Mouse (Mus musculus) brain, embryonic 18.5 days (tissue): ENCODE measurements around the gene St6galnac3.

Experiments
- DNase-seq: peaks from one replicate; pipeline ENCODE4 v3.0.0-alpha.2; 2012; ENCODE audit warnings: low read depth, low spot score

The St6galnac3 gene

DNA sequence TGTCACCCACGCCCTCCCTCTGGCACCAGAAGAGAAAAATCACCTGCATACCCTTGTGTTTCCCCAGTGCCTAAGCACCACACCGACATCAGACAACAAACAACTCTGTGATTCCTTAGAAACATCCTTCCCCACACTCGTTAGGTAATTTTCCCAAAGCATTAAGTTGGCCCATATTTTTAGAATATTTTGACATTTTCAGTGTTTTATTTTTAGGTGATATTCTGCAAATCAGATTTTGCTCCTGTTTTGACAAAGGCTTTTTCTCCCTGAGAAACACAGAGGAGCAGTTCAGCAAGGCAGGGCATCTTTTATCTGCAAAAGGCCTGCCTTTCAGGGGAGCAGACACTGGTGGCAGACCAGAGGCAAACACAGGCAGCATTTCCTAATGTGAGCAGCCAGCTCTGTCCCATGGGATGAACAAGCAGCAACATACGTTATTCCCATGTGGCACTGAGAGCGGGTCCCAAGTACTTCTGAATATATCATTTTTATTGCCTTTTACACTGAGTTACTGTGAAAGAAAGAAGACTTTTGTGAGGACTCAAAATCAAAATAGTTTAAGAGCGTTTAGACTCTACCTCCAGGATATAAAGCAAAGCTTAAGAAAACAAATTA lies 199.7 kb downstream of the St6galnac3 start:
- no peak for DNase-seq

DNA sequence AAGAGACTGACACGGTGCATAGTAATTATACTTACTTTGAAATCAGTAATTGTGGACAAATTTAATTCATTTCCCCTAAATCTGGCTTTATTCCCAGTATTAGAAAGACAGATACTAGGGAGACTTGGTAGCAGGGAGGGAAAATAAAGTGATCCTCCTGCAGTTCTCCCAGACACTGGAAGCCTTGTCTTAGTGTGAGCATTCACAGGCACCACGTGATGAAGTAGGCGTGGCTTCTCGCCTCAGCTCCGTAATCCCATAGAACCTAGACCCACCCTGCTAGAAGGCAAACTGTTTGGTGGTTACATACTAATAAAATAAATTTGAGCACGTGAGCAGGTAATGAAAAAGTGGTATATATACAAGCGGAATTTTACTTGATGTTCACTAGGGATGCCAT lies 208.1 kb downstream of the St6galnac3 start:
- no peak for DNase-seq

DNA sequence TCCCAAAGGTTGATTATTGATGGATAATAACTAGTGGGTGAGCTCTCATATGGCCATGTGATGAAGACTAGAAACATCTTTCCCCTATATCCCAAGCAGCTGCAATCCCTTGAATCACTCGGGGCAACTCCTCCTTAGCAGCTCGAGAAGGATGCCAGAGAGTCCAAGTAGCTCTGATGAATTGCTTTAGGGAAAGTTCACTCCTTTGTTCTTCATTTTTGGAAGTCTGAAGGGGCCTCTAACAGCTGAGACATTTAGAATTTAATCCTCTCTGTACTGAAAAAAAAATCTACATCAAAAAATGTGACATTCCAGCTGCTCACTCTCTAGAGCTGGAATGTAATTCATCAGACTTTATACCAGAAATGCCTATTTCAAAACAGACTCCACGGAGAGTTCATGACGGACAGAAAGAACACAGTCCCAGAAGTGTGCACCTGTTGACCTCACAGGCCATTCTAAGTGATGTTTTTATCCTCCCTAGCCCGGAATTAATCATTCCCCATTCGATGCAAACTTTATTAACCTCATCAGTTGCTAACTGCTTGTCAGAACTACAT lies 211.4 kb downstream of the St6galnac3 start:
- no peak for DNase-seq

DNA sequence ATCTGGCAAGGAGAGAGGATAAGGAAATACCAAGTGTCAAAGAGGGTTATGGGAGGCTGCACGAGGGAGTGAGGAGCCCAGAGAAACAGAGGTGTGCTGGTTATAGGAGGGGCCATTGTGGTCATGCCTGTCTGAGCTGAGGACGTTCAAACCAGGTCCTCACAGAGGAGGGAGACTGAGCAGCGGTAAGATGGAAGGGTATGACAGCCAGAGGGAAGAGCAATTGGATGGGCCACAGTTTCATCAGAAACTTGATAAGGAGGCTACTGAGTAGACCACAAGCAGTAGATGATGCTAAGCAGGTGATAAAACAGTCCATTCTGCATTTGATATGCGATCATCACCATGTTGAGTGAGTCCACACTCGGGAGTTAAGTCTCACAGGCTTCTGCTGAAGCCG lies 212.4 kb downstream of the St6galnac3 start:
- no peak for DNase-seq

DNA sequence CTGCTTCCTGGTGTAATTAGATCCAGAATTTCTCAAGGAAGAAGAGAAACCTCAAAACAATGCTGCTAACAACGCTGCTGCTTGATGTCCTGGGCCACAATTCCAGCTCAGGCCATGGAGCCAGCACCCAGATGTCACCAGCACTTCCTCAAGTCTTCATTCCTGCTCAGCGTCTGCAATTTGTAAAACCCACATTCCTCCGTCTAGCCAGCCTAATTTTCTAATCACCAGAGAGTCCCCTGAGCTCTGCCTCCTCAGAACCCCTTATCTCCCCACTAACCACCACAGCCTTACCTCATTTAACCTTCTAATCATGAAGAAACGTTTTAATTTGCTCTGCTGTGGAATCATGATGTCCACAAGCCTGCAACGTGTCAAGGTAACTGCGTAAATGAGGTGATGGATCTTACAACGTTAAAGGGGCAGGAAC lies 213.8 kb downstream of the St6galnac3 start:
- DNase-seq, result no peak

DNA sequence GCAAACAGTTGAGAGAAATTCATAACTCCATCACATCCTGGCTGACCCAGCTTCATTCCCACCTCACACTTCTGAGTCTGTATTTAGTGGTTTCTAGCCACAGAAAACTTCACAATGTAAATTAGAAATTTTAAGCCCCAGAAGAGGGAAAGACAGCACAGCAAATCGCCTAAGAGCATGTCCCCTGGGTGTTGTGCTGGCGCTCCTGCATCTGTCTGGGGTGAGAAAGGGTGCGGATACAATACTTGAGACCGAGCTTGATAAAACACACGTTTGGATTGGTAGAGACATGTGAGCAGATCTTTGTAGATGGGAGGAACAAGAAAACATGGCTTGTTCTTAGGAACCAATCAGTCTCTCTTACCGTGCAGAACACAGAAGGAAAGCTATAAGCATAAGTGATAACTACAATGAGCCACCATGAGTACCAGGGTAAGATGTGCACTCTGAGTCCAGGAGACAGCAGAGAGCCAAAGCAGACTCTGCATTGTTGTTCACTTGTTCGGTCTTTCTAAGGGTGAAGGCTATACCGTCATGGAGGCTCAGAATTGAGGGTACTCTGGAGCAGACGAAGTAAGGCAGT lies 214.8 kb downstream of the St6galnac3 start:
- no peak for DNase-seq

DNA sequence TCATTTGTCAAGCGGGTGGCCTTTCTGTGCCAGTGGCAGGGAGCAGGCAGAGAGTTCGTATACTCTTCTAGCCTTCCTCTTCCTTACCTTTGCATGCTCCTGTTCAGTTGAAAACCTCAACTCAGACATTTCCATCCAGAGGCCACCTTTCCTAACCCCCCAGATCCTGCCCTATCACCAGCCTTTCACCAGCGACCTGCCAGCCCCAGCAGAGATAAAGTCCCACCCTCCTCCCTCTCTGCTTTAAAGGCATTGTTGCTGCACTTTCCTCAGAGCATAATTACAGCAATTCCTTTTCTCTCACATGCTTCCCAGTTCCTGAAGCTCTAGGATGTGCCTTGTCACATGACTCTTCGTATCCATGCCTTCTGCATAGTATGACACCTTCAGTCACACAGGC lies 215.3 kb downstream of the St6galnac3 start:
- DNase-seq, result no peak

DNA sequence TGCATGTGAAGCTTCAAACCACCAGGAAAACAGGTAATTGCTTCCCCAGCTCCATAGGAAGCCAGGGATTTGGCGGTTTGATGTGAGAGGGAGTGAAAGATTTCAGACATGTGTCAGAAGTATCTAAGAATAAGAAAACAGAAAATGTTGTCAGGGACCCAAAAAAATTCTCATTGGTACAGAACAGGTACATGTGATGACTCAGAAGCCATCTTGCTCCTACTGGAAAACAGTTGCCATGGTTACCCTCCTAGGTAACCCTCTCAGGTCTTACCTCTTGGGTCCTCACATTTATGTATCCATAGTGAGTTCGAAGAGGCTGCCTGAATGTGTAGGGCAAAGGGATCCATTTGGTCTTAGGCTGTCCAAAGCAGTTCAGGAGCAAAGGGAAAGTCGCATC lies 215.9 kb downstream of the St6galnac3 start:
- DNase-seq, result peak; percentile 51

DNA sequence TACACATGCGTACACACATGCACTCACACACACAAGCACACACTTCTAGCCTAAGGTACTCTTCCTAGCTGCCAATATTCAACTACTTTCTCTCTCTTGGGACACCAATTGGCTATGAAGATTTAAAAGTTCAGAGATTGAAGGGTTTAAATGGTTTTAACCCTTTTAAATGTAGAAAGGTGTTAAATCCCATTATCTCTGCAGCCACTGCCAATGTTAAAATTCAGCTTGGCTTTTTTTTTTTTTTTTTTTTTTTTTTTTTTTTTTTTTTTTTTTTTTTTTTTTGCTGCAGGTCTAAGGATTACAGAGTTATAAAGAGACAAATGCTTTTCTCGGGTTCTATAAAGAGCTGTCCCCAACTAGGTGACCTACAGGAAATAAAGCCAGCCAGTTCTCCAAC lies 216.4 kb downstream of the St6galnac3 start:
- no peak for DNase-seq

DNA sequence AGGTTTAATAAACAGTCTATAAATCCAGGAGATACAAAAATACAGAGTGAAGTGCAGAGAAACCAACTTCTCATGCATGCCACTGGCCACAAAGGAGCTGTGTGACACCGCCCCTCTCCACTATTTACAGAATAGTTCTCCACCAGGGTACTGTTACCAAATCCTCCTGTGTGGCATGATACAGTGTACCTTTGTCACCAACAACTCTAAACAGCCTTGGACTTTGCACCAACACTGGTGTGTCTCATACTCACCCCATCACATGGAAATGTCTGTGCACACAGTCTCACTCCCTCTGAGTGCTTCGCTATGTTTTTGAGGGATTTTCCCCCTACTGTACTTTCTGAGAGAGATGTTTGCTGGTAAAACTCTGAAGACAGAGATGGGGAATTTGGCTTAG lies 217.4 kb downstream of the St6galnac3 start:
- no peak for DNase-seq

DNA sequence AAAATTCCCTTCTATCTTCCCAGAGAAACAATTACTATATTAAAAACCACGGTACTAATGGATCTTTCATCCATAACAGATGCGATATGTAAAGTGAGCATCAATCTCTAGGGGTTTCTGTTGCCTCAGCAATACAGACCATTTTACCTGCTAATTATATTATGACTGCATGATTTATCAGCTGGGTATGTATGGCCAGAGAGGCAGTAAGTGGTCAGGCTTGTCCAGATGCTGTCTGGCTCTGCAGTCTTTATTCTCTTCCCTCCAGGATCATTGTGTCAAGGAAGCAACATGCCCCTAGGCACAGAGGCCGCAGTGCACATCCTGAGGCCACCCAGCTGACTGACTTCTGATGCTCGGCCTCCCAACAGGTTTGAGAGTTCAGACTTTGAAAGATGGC lies 222.5 kb downstream of the St6galnac3 start:
- no peak for DNase-seq

DNA sequence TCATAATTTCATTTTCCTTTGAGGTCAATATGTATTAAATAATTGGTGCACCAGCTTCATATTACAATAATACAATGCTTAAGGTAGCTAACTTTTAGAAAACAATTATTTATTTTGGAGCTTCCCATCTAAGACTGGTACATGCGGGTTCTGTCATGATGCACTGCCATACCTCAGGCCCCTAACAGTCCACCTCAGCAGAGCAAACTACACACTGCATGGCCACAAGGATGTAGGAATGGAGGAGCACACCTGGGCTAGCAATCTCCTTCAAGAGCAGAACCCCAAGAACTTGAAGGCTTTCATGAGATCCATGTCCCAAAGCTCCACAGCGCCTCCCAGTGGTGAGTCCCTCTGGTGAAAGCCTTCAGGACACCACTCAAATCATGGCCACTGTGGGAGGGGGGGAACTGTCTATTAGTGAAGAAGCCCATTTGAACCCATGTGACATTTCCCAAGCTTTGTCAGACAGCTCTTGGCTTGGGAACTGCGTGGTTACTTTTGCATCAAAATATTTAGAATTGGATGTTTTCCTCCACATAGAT lies 223.6 kb downstream of the St6galnac3 start:
- DNase-seq, result no peak

DNA sequence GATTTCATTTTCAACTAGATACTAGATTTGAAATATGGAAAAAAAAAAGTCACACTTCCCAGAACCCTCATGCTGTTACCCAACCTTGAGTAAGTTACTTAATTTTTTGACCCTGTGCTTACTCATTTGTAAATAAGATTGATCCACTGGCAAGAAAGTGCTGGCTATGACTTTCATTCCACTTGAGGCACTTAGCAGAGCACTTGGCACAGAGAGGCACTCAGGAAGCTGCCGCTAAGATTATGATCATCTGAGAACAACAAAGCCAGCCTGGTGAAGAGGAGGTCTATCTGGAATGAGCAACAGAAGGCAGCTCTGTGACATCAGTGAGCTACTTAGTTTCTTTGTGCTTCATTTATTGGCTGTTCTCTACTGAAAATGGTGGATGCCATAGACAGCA lies 232.0 kb downstream of the St6galnac3 start:
- no peak for DNase-seq

DNA sequence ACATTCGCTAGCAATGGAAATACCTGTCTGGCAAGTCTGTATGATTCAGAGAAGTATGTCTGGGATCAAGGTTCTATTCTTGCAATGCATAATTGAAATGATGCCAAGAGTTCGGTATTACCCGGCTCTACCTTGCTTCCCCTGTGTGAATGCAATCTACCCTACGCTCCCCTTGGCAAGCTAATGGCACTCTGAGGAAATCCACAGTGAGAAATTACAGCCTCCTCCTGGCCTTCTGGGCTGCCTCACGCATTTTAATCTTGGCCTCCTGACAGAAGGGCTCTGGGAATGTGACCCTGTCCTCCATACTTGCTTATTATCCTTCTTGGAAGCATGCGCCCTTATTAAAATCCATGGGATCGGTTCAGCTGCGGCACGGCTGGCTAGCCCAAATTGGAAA lies 235.3 kb downstream of the St6galnac3 start:
- DNase-seq, result no peak

DNA sequence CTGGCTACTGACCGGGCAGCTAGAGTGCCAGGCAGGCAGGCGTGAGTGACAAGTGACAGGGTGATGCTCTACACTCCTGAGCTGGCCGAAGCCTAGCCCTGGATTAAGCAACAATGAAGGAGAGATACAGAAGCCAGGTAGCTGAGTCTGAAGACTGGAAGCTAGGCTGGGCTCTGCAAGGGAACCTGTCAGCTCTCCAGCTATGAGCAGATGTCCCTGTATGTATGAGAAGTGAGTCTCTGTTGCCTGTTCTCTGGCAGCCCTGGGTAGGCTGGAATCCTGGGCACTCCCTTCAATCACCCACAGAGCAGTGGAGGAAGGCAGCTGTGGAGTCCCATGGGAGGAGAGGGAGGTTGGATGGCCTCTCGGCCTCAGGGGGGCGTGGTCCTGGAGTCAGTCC lies 236.0 kb downstream of the St6galnac3 start:
- DNase-seq, result no peak

DNA sequence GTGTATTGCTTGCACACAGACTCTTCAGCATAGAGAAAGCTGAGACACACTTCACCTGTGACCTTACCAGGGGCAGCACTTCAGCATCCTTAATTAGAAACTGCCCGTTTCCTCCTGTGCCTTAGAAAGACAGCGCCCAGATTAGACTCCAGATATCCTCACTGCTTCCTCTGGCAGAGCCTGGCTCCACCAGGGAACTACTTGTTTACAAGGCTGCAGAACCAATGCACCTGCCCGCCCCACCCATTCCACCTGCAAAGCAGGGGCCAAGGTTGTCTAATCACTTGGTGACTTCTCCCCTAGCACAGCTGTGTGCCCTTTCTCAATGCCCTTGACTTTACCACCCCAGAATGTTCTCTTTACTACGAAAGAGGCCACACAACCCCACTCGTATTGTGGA lies 239.8 kb downstream of the St6galnac3 start:
- DNase-seq, result no peak

DNA sequence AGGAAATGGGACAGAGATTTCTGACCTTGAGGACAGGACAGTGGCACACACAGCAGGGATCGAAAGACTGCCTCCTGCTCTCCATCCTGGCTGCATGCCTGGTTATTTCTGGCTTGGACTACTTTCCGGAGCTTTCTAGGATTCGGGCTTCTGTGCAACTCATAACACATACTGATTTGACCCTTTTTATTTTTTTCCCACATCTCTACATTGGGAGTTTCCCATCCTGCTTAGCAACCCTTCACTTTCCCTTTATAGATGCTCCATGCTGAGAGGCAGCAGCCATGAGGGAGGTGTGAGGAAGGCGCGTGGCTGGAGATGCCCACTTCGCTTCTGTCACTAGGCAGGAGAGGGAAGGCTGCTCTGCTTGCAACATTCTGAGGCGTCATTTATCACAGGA lies 240.3 kb downstream of the St6galnac3 start:
- no peak for DNase-seq

DNA sequence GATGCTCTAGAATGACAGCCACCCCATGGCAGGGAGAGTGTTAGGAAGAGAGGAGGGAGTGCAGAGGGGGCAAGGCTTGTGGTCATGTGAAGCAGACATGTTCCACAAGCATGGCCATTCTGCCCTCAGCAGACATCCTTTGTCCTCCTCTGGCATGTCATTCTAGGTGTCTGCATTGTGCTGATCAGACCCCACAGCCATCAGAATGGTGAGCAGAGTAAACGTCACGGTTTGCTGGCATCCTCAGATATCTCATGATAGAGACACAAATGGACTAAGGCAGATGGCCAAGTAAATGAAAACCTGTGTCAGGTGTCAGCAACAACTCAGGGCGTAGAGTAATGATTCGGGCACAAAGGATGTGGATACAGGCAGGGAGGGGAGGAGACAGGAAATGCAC lies 241.3 kb downstream of the St6galnac3 start:
- DNase-seq, result no peak

DNA sequence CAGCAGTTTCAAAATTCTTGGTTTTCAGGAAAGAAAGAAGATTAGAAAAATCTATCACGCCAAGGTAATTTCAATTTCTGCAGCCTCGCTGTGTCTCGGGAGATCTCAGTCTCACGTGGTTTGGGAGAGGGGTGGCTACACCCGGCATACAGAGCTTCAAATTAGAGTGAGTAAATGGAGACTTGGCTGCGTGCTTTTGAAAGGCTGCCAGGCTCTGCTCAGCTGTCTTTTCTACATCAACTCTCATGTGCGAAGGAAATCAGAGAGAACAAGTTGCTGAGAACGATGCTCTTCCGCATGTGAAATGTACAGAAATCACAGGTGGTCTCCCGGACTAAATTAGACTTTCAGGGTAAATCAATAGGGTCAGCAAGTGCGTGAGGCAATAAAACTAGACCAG lies 242.9 kb downstream of the St6galnac3 start:
- DNase-seq, result peak; percentile 74

DNA sequence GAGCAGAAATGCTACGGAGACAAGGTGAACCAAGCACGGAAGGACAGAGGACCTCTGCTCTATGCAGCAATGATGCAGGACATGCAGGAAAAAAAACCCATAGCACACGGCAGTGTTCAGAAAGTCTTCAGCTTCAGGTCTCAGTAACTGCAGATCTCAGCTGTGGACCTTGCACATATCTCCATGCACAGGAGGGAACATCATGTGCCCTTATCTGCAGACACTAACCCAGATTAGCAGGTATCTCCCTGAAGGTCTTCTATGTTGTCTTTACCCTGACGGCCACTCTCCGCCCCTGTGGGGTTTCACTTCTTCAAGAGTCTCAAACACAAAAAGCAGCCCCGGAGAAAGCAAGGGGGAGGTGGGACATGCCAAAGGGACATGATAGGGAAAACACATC lies 244.0 kb downstream of the St6galnac3 start:
- no peak for DNase-seq

DNA sequence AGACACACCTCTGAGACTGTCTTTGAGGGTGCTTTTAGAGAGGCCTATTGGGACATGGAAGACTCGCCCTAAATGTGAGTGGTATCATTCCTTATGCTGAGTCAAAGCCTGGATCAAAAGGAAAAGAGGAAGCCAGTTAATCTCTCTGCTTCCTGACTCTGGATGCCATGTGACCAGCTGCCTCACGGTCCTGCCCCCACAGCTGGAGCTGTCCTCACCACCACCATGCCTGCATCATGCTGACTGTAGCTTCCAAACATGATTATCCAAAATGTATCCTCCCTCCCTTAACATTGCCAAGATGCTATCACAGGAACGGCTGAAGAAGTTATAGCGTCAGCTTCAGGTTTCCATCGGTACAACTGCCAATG lies 244.4 kb downstream of the St6galnac3 start:
- no peak for DNase-seq

DNA sequence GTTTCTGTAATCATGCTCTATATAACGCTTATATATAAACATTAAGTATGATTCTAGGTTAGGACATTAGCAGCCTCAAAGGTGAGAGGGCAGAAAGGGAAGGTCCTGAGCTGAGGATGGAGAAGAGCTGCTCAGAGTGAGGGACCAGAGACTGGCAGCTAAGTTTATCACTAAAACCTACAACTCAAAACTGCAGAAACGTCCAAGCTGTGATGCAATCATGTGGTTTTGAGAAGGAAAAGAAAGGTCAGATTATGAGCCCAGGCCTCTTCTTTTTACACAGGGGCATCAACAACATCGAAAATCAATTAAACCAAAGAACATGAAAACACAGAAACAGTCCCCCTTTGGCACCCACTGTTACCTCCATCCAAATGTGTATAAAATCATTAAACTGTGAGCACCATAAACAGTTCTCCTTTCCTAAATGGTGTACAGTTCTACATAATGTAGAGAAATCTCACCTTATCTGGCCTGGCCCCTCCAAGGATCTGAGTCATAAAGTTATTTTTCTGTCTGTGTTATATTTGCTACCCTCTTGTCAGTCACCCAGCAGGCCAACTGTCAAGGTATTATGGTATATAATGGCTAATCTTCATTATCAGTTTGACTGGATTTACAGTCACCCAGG lies 244.9 kb downstream of the St6galnac3 start:
- no peak for DNase-seq

DNA sequence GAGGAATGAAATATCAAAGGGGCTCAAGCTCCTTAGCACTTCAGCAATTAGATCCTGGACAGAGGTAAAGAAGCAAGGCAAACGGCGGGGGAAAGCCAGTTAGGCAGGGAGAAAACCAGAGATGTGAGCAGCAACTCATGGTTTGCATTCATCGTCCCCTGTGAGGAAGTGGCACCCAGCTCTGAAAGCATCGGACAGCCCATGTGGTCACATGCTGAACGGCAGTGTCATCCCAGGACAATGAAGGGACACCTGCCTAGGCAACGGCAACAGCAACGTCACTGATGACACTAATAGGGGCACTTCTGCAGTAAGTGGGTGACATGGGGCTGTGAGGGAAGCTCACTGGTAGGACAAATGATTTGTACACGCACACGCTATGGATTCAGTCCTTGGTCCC lies 249.1 kb downstream of the St6galnac3 start:
- DNase-seq, result no peak
